Mouse (Mus musculus) liver, postnatal 0 days (tissue): ENCODE results near the gene Ttc33.

Experiments
- CTCF ChIP-seq: sonication (generic); IDR thresholded peaks from 2 replicates; pipeline ENCODE4 v1.5.1; 2016; ENCODE audit warnings: antibody characterized with exemption, low read depth
- EP300 ChIP-seq: IDR thresholded peaks from 2 replicates; pipeline ENCODE4 v1.6.1; 2016; ENCODE audit warnings: antibody characterized with exemption, low read depth, mild to moderate bottlenecking

GRCm38 (mm10) chr15:5262874-5263504 lies 77.7 kb downstream of the Ttc33 start:
- TF ChIP-seq CTCF (no peak), EP300 (no peak)
